Mouse (Mus musculus): Measurements from ENCODE around the gene Hspa1l. TPM values are rescaled to one million over a fixed set of nuclear protein-coding genes. Genes with fewer than 3 reads are reported as not detected.

Hspa1l gene
- total RNA-seq, 2 experiments from 2014 or later = 9.8 to 10.8 TPM

- DNase-seq = no peak
These were observed 51.8 kb downstream of the Hspa1l start for GRCm38 (mm10) chr17:35024261-35024660.

- peak in 1 of 2 experiments; percentile 42 for DNase-seq
These were observed 52.4 kb downstream of the Hspa1l start for GRCm38 (mm10) chr17:35024691-35025488.

GRCm38 (mm10) chr17:35026206-35026605 lies 53.7 kb downstream of the Hspa1l start:
- no peak for DNase-seq

GRCm38 (mm10) chr17:35027277-35028068 lies 55.0 kb downstream of the Hspa1l start, which contains the start of gene Sapcd1:
Sapcd1 (minus strand) TSS chr17:35028016.
- DNase-seq = no peak

- DNase-seq = no peak
These were observed 55.8 kb downstream of the Hspa1l start for GRCm38 (mm10) chr17:35028315-35028714.

Other genes starting within 250 kb of the Hspa1l start
- 10 to 100 TPM; 14.4 to 25.5 TPM for gene C4b, start 228.8 kb upstream of the Hspa1l start, total RNA-seq (2021)
- not detected for gene Cyp21a1, start 168.1 kb upstream of the Hspa1l start, total RNA-seq (2021)
- 1 to 10 TPM; 8.5 to 9.5 TPM for gene Stk19, start 135.8 kb upstream of the Hspa1l start, total RNA-seq (2021)
- gene Dxo, start 135.7 kb upstream of the Hspa1l start, total RNA-seq (2021) = 10 to 100 TPM in 1 of 2 experiments, 1 to 10 TPM in 1; 9.8 to 13.3 TPM
- gene Skiv2l, start 122.5 kb upstream of the Hspa1l start, total RNA-seq (2021) = 10 to 100 TPM; 20.5 to 21.0 TPM
- 10 to 100 TPM; 14.4 to 15.2 TPM for gene Nelfe, start 122.3 kb upstream of the Hspa1l start, total RNA-seq (2021)
- gene Cfb, start 110.2 kb upstream of the Hspa1l start, total RNA-seq (2021) = 10 to 100 TPM in 1 of 2 experiments, 1 to 10 TPM in 1; 3.3 to 13.7 TPM
- gene Zbtb12, start 93.2 kb upstream of the Hspa1l start, total RNA-seq (2021) = 1 to 10 TPM; 7.4 to 7.7 TPM
- gene Gm20547, start 90.7 kb upstream of the Hspa1l start, total RNA-seq (2021) = not detected
- 1 to 10 TPM; 2.8 to 4.1 TPM for gene C2, start 74.4 kb upstream of the Hspa1l start, total RNA-seq (2021)
- 10 to 100 TPM; 38.1 to 42.7 TPM for gene Ehmt2, start 74.2 kb upstream of the Hspa1l start, total RNA-seq (2021)
- under 1 TPM in 1 of 2 experiments, not detected in 1; 0.62 TPM for gene Slc44a4, start 58.2 kb upstream of the Hspa1l start, total RNA-seq (2021)
- 10 to 100 TPM; 14.6 to 15.9 TPM for gene Neu1, start 41.5 kb upstream of the Hspa1l start, total RNA-seq (2021)
- gene Hspa1b, start 13.5 kb upstream of the Hspa1l start, total RNA-seq (2021) = 10 to 100 TPM; 15.5 to 68.2 TPM
- not detected for gene Gm20481, start 2.8 kb upstream of the Hspa1l start, total RNA-seq (2021)
- gene Hspa1a, start 547 bp upstream of the Hspa1l start, total RNA-seq (2021) = 10 to 100 TPM; 17.5 to 41.5 TPM
- 10 to 100 TPM; 16.3 to 18.0 TPM for gene Lsm2, start 9.2 kb downstream of the Hspa1l start, total RNA-seq (2021)
- 10 to 100 TPM; 32.4 to 35.1 TPM for gene Vars, start 28.3 kb downstream of the Hspa1l start, total RNA-seq (2021)
- gene Vwa7, start 43.9 kb downstream of the Hspa1l start, total RNA-seq (2021) = 10 to 100 TPM; 13.1 to 14.1 TPM
- gene Sapcd1, start 55.3 kb downstream of the Hspa1l start, total RNA-seq (2021) = not detected
- gene Msh5, start 74.0 kb downstream of the Hspa1l start, total RNA-seq (2021) = not detected
- gene Clic1, start 77.3 kb downstream of the Hspa1l start, total RNA-seq (2021) = 10 to 100 TPM; 30.4 to 32.4 TPM
- 10 to 100 TPM; 14.0 to 19.8 TPM for gene Ddah2, start 86.3 kb downstream of the Hspa1l start, total RNA-seq (2021)
- not detected for gene Ly6g6c, start 92.7 kb downstream of the Hspa1l start, total RNA-seq (2021)
- under 1 TPM; 0.31 to 0.87 TPM for gene Mpig6b, start 93.5 kb downstream of the Hspa1l start, total RNA-seq (2021)
- not detected for gene Ly6g6e, start 104.2 kb downstream of the Hspa1l start, total RNA-seq (2021)
- gene Ly6g6d, start 105.4 kb downstream of the Hspa1l start, total RNA-seq (2021) = under 1 TPM in 1 of 2 experiments, not detected in 1; 0.57 TPM
- not detected for gene Ly6g6f, start 112.9 kb downstream of the Hspa1l start, total RNA-seq (2021)
- 10 to 100 TPM; 55.1 to 59.5 TPM for gene Abhd16a, start 116.6 kb downstream of the Hspa1l start, total RNA-seq (2021)
- gene Ly6g5c, start 135.6 kb downstream of the Hspa1l start, total RNA-seq (2021) = not detected
- not detected for gene Ly6g5b, start 142.7 kb downstream of the Hspa1l start, total RNA-seq (2021)
- gene Gpank1, start 148.8 kb downstream of the Hspa1l start, total RNA-seq (2021) = 10 to 100 TPM in 1 of 2 experiments, 1 to 10 TPM in 1; 7.3 to 10.5 TPM
- gene Csnk2b, start 149.3 kb downstream of the Hspa1l start, total RNA-seq (2021) = 100 to 1,000 TPM; 149 to 150 TPM
- 10 to 100 TPM; 25.3 to 28.5 TPM for gene D17H6S53E, start 153.7 kb downstream of the Hspa1l start, total RNA-seq (2021)
- not detected for gene Apom, start 159.3 kb downstream of the Hspa1l start, total RNA-seq (2021)
- gene Bag6, start 162.5 kb downstream of the Hspa1l start, total RNA-seq (2021) = 100 to 1,000 TPM; 242 to 244 TPM
- 100 to 1,000 TPM; 125 to 144 TPM for gene Prrc2a, start 192.2 kb downstream of the Hspa1l start, total RNA-seq (2021)
- 1 to 10 TPM; 3.7 to 4.8 TPM for gene Aif1, start 203.4 kb downstream of the Hspa1l start, total RNA-seq (2021)
- 1 to 10 TPM; 2.0 to 3.3 TPM for gene Lst1, start 215.7 kb downstream of the Hspa1l start, total RNA-seq (2021)
- gene Ltb, start 221.7 kb downstream of the Hspa1l start, total RNA-seq (2021) = 10 to 100 TPM in 1 of 2 experiments, 1 to 10 TPM in 1; 1.5 to 12.1 TPM
- under 1 TPM; 0.25 to 0.28 TPM for gene Tnf, start 229.3 kb downstream of the Hspa1l start, total RNA-seq (2021)
- gene Lta, start 232.6 kb downstream of the Hspa1l start, total RNA-seq (2021) = 1 to 10 TPM in 1 of 2 experiments, not detected in 1; 1.0 TPM
- not detected for gene Gm16181, start 248.1 kb downstream of the Hspa1l start, total RNA-seq (2021)

Data from heart, adult 18-20 months (tissue).